Mouse (Mus musculus) megakaryocyte, embryonic 14.5 days (primary cell): ENCODE results near the gene BC067074. TPM values are rescaled to one million over a fixed set of nuclear protein-coding genes. Genes with fewer than 3 reads are reported as not detected.
"Not testable (repeated sequence)": the region's sequence is repeated elsewhere in the genome, so short reads cannot be mapped to it uniquely, and the experiment has no call there.

Experiments used
- H3K27me3 ChIP-seq: replicated peaks from 2 replicates; pipeline ENCODE3; 2012; ENCODE audit warnings: inconsistent platforms
- H3K36me3 ChIP-seq: replicated peaks from 2 replicates; pipeline ENCODE3; 2012; ENCODE audit warnings: low read length, inconsistent platforms, mixed read lengths
- H3K4me1 ChIP-seq: 2 replicates; pipeline ENCODE4 v1.6.1; 2012; ENCODE audit warnings: inconsistent platforms
- H3K4me3 ChIP-seq: replicated peaks from 2 replicates; pipeline ENCODE3; 2012; ENCODE audit warnings: moderate library complexity, mild to moderate bottlenecking, inconsistent platforms
- H3K9me3 ChIP-seq: 2 replicates; pipeline ENCODE4 v1.6.1; 2012; ENCODE audit warnings: inconsistent platforms
- FLI1 ChIP-seq: IDR thresholded peaks from 2 replicates; pipeline ENCODE4 v1.6.1; 2012; ENCODE audit warnings: low read length, inconsistent platforms, mixed read lengths
- GATA1 ChIP-seq: IDR thresholded peaks from 3 replicates; pipeline ENCODE4 v1.6.1; 2012; ENCODE audit warnings: mixed read lengths, low read length, inconsistent platforms, borderline replicate concordance
- polyA plus RNA-seq: library from polyadenylated mRNA; stranded (reverse); fragments of >175 nt; gene quantifications from 2 replicates; pipeline ENCODE4 v1.2.3, GENCODE M21; 2012; ENCODE audit warnings: low replicate concordance; ENCODE audit not compliant: insufficient read depth

BC067074 gene
- polyA plus RNA-seq, 1 experiment: not detected

- Histone ChIP-seq H3K4me3 (no peak overlapping the region), H3K27me3 (peaks cover 1% of the 10 kb centered on the region), H3K9me3 (peaks cover 52% of the 10 kb centered on the region), H3K36me3 (no peaks in the 10 kb centered on the region), H3K4me1 (no peaks in the 10 kb centered on the region; the same call in 1 of the 2 replicates)
- TF ChIP-seq GATA1 (no peak), FLI1 (no peak)
Measured at GRCm38 (mm10) chr13:113369622-113370021, 76.7 kb downstream of the BC067074 start.

GRCm38 (mm10) chr13:113373291-113374083, 80.5 kb downstream of the BC067074 start:
- Histone ChIP-seq H3K9me3 (peaks cover 33% of the 10 kb centered on the region), H3K4me3 (peak overlapping the region; percentile 33), H3K36me3 (no peaks in the 10 kb centered on the region), H3K4me1 (no peaks in the 10 kb centered on the region), H3K27me3 (peaks cover 1% of the 10 kb centered on the region)
- TF ChIP-seq GATA1 (no peak), FLI1 (no peak)

GRCm38 (mm10) chr13:113374084-113374405, 81.1 kb downstream of the BC067074 start:
- H3K4me1 ChIP-seq: peaks cover 3% of the 10 kb centered on the region; the same call in 1 of the 2 replicates
- H3K27me3 ChIP-seq: peaks cover 1% of the 10 kb centered on the region
- H3K36me3 ChIP-seq: no peaks in the 10 kb centered on the region
- peaks cover 28% of the 10 kb centered on the region for H3K9me3 ChIP-seq
- H3K4me3 ChIP-seq: no peak overlapping the region
- TF ChIP-seq GATA1: no peak
- TF ChIP-seq FLI1: no peak

- peaks cover 15% of the 10 kb centered on the region for H3K9me3 ChIP-seq
- TF ChIP-seq FLI1: no peak
- no peak for TF ChIP-seq GATA1
- no peak overlapping the region for H3K4me3 ChIP-seq
- peaks cover 7% of the 10 kb centered on the region; the same call in 1 of the 2 replicates for H3K4me1 ChIP-seq
- H3K27me3 ChIP-seq: peaks cover 1% of the 10 kb centered on the region
- no peaks in the 10 kb centered on the region for H3K36me3 ChIP-seq
Measured at GRCm38 (mm10) chr13:113377631-113378030, 84.7 kb downstream of the BC067074 start.

- Histone ChIP-seq H3K27me3 (no peaks in the 10 kb centered on the region), H3K4me1 (peaks cover 7% of the 10 kb centered on the region; the same call in 1 of the 2 replicates), H3K9me3 (peaks cover 8% of the 10 kb centered on the region), H3K36me3 (no peaks in the 10 kb centered on the region), H3K4me3 (no peak overlapping the region)
- TF ChIP-seq GATA1: no peak
- TF ChIP-seq FLI1: no peak
Measured at GRCm38 (mm10) chr13:113378980-113379410, 86.0 kb downstream of the BC067074 start.

GRCm38 (mm10) chr13:113379766-113380309, 86.9 kb downstream of the BC067074 start:
- TF ChIP-seq FLI1 (no peak), GATA1 (no peak)
- H3K36me3 ChIP-seq: no peaks in the 10 kb centered on the region

GRCm38 (mm10) chr13:113381710-113382109, 88.8 kb downstream of the BC067074 start:
- no peak overlapping the region for H3K4me3 ChIP-seq
- peaks cover 12% of the 10 kb centered on the region for H3K9me3 ChIP-seq
- H3K27me3 ChIP-seq: no peaks in the 10 kb centered on the region
- TF ChIP-seq FLI1 (no peak), GATA1 (no peak)
- H3K4me1 ChIP-seq: peaks cover 7% of the 10 kb centered on the region; the same call in 1 of the 2 replicates
- H3K36me3 ChIP-seq: no peaks in the 10 kb centered on the region

More at GRCm38 (mm10) chr13:113379766-113380309, 86.9 kb downstream of the BC067074 start:
- Histone ChIP-seq H3K4me1 (peaks cover 7% of the 10 kb centered on the region; the same call in 1 of the 2 replicates), H3K27me3 (no peaks in the 10 kb centered on the region), H3K9me3 (peaks cover 13% of the 10 kb centered on the region), H3K4me3 (no peak overlapping the region)

GRCm38 (mm10) chr13:113382201-113382600, 89.2 kb downstream of the BC067074 start:
- TF ChIP-seq FLI1 (no peak), GATA1 (no peak)
- Histone ChIP-seq H3K4me3 (no peak overlapping the region), H3K9me3 (peaks cover 8% of the 10 kb centered on the region), H3K27me3 (no peaks in the 10 kb centered on the region), H3K4me1 (peaks cover 7% of the 10 kb centered on the region; the same call in 1 of the 2 replicates), H3K36me3 (no peaks in the 10 kb centered on the region)

- peaks cover 14% of the 10 kb centered on the region for H3K9me3 ChIP-seq
- not testable (repeated sequence) for H3K27me3 ChIP-seq, H3K36me3 ChIP-seq, H3K4me1 ChIP-seq, H3K4me3 ChIP-seq
Measured at GRCm38 (mm10) chr13:113382770-113383169, 89.8 kb downstream of the BC067074 start.

GRCm38 (mm10) chr13:113393386-113393785, 100.4 kb downstream of the BC067074 start:
- Histone ChIP-seq H3K4me1 (no peaks in the 10 kb centered on the region), H3K4me3 (no peak overlapping the region), H3K9me3 (peaks cover 12% of the 10 kb centered on the region), H3K36me3 (no peaks in the 10 kb centered on the region), H3K27me3 (no peaks in the 10 kb centered on the region)
- TF ChIP-seq GATA1 (no peak), FLI1 (no peak)
